9 mouse cellular contexts compared by ENCODE assay signal in the genomic region with DNA sequence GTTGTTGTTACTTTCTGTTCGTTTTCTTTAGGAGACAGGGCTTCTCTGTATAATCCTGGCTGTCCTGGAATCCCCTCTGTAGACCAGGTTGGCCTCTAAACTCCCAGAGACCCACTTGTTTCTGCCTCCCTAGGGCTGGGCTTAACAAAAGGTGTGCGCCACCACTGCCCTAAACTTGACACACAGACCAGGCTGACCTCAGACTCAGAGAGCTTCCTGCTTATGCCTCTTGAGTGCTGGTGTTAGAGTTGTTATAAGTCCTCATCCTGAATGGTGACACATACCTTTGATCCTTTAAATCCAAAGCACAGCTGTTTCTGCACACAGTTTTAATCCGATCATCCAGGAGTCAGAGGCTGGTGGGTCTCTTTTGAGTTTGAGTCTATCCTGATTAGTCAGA. TPM values are rescaled to one million over a fixed set of nuclear protein-coding genes. Genes with fewer than 3 reads are reported as not detected.
A peak's percentile ranks its signal among the peaks of the same experiment; 100 is the strongest.
DNase-seq lines count a peak whose midpoint lies in the region; ATAC-seq lines count a peak whose summit lies in the region.
"Had no signal": no experiment of that assay in that cellular context is flagged by ENCODE, and none has a peak within 500 bp of the region (broad histone marks: within the 10 kb centered on the region; RNA-seq: fewer than 3 reads in every experiment).

No protein-coding gene starts in this region.

- peak overlapping the region; percentile 66 for H3K4me2 ChIP-seq in kidney, embryonic 15.5 days
- H3K4me2 ChIP-seq in embryonic facial prominence, embryonic 14.5 days (ENCODE audit: low read depth, low read length): peak overlapping the region; percentile 85
- H3K4me2 ChIP-seq in hindbrain, embryonic 15.5 days: peak overlapping the region; percentile 75
- peak overlapping the region; percentile 87 for H3K4me2 ChIP-seq in midbrain, embryonic 14.5 days (ENCODE audit: low read length)

- ATAC-seq in kidney, embryonic 15.5 days (replicated peaks; ENCODE audit: low FRiP score): no peak
- ATAC-seq in embryonic facial prominence, embryonic 14.5 days (ENCODE audit: low read depth): no peak
- ATAC-seq in hindbrain, embryonic 15.5 days (ENCODE audit: low FRiP score, low read depth): no peak
- ATAC-seq in midbrain, embryonic 14.5 days (ENCODE audit: low FRiP score, low TSS enrichment): no peak
- no peak for ATAC-seq in CD4-positive, CD25-positive, alpha-beta regulatory T cell, adult 4 months

- peaks cover 31% of the 10 kb centered on the region for H3K4me1 ChIP-seq in kidney, embryonic 15.5 days
- peaks cover 14% of the 10 kb centered on the region for H3K4me1 ChIP-seq in embryonic facial prominence, embryonic 14.5 days (ENCODE audit: control insufficient read depth, insufficient read depth, low read length)
- peaks cover 40% of the 10 kb centered on the region for H3K4me1 ChIP-seq in hindbrain, embryonic 15.5 days (replicated peaks)
- H3K4me1 ChIP-seq in midbrain, embryonic 14.5 days (ENCODE audit: control insufficient read depth, insufficient read depth, low read length): peaks cover 15% of the 10 kb centered on the region

- no peak overlapping the region for H3K27ac ChIP-seq in kidney, embryonic 15.5 days
- no peak overlapping the region for H3K27ac ChIP-seq in embryonic facial prominence, embryonic 14.5 days (replicated peaks; ENCODE audit: low read depth, low read length)
- no peak overlapping the region for H3K27ac ChIP-seq in hindbrain, embryonic 15.5 days (replicated peaks)
- H3K27ac ChIP-seq in midbrain, embryonic 14.5 days (replicated peaks; ENCODE audit: low read depth, low read length): no peak overlapping the region

- H3K4me3 ChIP-seq in kidney, embryonic 15.5 days (replicated peaks): peak overlapping the region; percentile 59
- peak overlapping the region; percentile 70; the same call in 1 of the 2 replicates for H3K4me3 ChIP-seq in embryonic facial prominence, embryonic 14.5 days (ENCODE audit: low read depth, low read length)
- H3K4me3 ChIP-seq in hindbrain, embryonic 15.5 days: peak overlapping the region; percentile 72
- H3K4me3 ChIP-seq in midbrain, embryonic 14.5 days (replicated peaks; ENCODE audit: low read depth, low read length): no peak overlapping the region; the same call in 1 of the 2 replicates

- DNase-seq in kidney, adult 9 months: no peak
- no peak for DNase-seq in embryonic facial prominence, embryonic 14.5 days (ENCODE audit: low spot score)
- no peak for DNase-seq in midbrain, embryonic 14.5 days
- DNase-seq in ovary, adult 18-20 months (ENCODE audit: low spot score): no peak
- DNase-seq in spleen, adult 12 weeks (ENCODE audit: low spot score): no peak
- DNase-seq: lung, postnatal 14 days had no signal

- no peaks in the 10 kb centered on the region for H3K9me3 ChIP-seq in kidney, embryonic 15.5 days (replicated peaks)
- no peaks in the 10 kb centered on the region for H3K9me3 ChIP-seq in embryonic facial prominence, embryonic 14.5 days (ENCODE audit: control insufficient read depth, low read length)
- H3K9me3 ChIP-seq in hindbrain, embryonic 15.5 days: no peaks in the 10 kb centered on the region
- no peaks in the 10 kb centered on the region for H3K9me3 ChIP-seq in midbrain, embryonic 14.5 days (ENCODE audit: control insufficient read depth, low read length)

- peak overlapping the region; percentile 64; the same call in 1 of the 2 replicates for H3K9ac ChIP-seq in kidney, embryonic 15.5 days
- peak overlapping the region; percentile 85; the same call in 1 of the 2 replicates for H3K9ac ChIP-seq in embryonic facial prominence, embryonic 14.5 days (ENCODE audit: low read depth, low read length)
- 0 out of 2 replicates have a peak overlapping the region, but pooled peaks have one; percentile 8 for H3K9ac ChIP-seq in hindbrain, embryonic 15.5 days
- H3K9ac ChIP-seq in midbrain, embryonic 14.5 days (replicated peaks; ENCODE audit: low read length): no peak overlapping the region

- WGBS in kidney, embryonic 15.5 days: 86% methylated on average over 3 of the region's 3 CpGs
- WGBS in embryonic facial prominence, embryonic 14.5 days: 88% methylated on average over 3 of the region's 3 CpGs
- 91% methylated on average over 3 of the region's 3 CpGs for WGBS in hindbrain, embryonic 15.5 days
- WGBS in midbrain, embryonic 14.5 days: 88% methylated on average over 3 of the region's 3 CpGs

- H3K36me3 ChIP-seq in kidney, embryonic 15.5 days: peaks cover 48% of the 10 kb centered on the region
- H3K36me3 ChIP-seq in embryonic facial prominence, embryonic 14.5 days (ENCODE audit: control insufficient read depth, insufficient read depth, low read length): peaks cover 46% of the 10 kb centered on the region
- H3K36me3 ChIP-seq in hindbrain, embryonic 15.5 days: peaks cover 32% of the 10 kb centered on the region
- peaks cover 42% of the 10 kb centered on the region for H3K36me3 ChIP-seq in midbrain, embryonic 14.5 days (ENCODE audit: control insufficient read depth, insufficient read depth, low read length)

- no peaks in the 10 kb centered on the region for H3K27me3 ChIP-seq in kidney, embryonic 15.5 days
- no peaks in the 10 kb centered on the region for H3K27me3 ChIP-seq in embryonic facial prominence, embryonic 14.5 days (replicated peaks; ENCODE audit: control insufficient read depth, insufficient read depth, low read length)
- H3K27me3 ChIP-seq in hindbrain, embryonic 15.5 days: no peaks in the 10 kb centered on the region
- no peaks in the 10 kb centered on the region for H3K27me3 ChIP-seq in midbrain, embryonic 14.5 days (ENCODE audit: control insufficient read depth, insufficient read depth, low read length)

RNA-seq across cellular contexts. Expression of a gene that starts 2.0 kb away (rescaled TPM):
- polyA plus RNA-seq in kidney, embryonic 15.5 days (2015; fragmentation: Nextera tagmentation; extraction: Ambion mirVana): 447 and 450 TPM in 2 replicates
- polyA plus RNA-seq in embryonic facial prominence, embryonic 14.5 days (2014; fragmentation: Nextera tagmentation; extraction: Ambion mirVana): 577 and 590 TPM in 2 replicates
- 561 and 571 TPM in 2 replicates for polyA plus RNA-seq in hindbrain, embryonic 15.5 days (2015; fragmentation: Nextera tagmentation; extraction: Ambion mirVana)
- 616 and 626 TPM in 2 replicates for polyA plus RNA-seq in midbrain, embryonic 14.5 days (2014; fragmentation: Nextera tagmentation; extraction: Ambion mirVana)
- polyA plus RNA-seq in CD4-positive, CD25-positive, alpha-beta regulatory T cell, adult 4 months (2017; shearing (Covaris generic)): 100 to 1,000 TPM; 282 to 355 TPM

RNA-seq across cellular contexts. Expression of a gene that starts 2.6 kb away (rescaled TPM):
- polyA plus RNA-seq in kidney, embryonic 15.5 days (2015; fragmentation: Nextera tagmentation; extraction: Ambion mirVana): 75.8 and 78.8 TPM in 2 replicates
- polyA plus RNA-seq in embryonic facial prominence, embryonic 14.5 days (2014; fragmentation: Nextera tagmentation; extraction: Ambion mirVana): 47.0 and 49.3 TPM in 2 replicates
- polyA plus RNA-seq in hindbrain, embryonic 15.5 days (2015; fragmentation: Nextera tagmentation; extraction: Ambion mirVana): 56.1 and 62.2 TPM in 2 replicates
- 41.3 and 48.9 TPM in 2 replicates for polyA plus RNA-seq in midbrain, embryonic 14.5 days (2014; fragmentation: Nextera tagmentation; extraction: Ambion mirVana)
- polyA plus RNA-seq in CD4-positive, CD25-positive, alpha-beta regulatory T cell, adult 4 months (2017; shearing (Covaris generic)): 10 to 100 TPM; 41.3 to 43.5 TPM

RNA-seq across cellular contexts. Expression of a gene that starts 7.5 kb away (rescaled TPM):
- 38.2 and 43.2 TPM in 2 replicates for polyA plus RNA-seq in kidney, embryonic 15.5 days (2015; fragmentation: Nextera tagmentation; extraction: Ambion mirVana)
- 30.8 and 36.2 TPM in 2 replicates for polyA plus RNA-seq in embryonic facial prominence, embryonic 14.5 days (2014; fragmentation: Nextera tagmentation; extraction: Ambion mirVana)
- 26.4 and 28.7 TPM in 2 replicates for polyA plus RNA-seq in hindbrain, embryonic 15.5 days (2015; fragmentation: Nextera tagmentation; extraction: Ambion mirVana)
- 22.9 and 23.0 TPM in 2 replicates for polyA plus RNA-seq in midbrain, embryonic 14.5 days (2014; fragmentation: Nextera tagmentation; extraction: Ambion mirVana)
- 1 to 10 TPM; 4.0 to 4.6 TPM for polyA plus RNA-seq in CD4-positive, CD25-positive, alpha-beta regulatory T cell, adult 4 months (2017; shearing (Covaris generic))

RNA-seq across cellular contexts. Expression of a gene that starts 10.6 kb away (rescaled TPM):
- 116 and 120 TPM in 2 replicates for polyA plus RNA-seq in kidney, embryonic 15.5 days (2015; fragmentation: Nextera tagmentation; extraction: Ambion mirVana)
- 109 and 116 TPM in 2 replicates for polyA plus RNA-seq in embryonic facial prominence, embryonic 14.5 days (2014; fragmentation: Nextera tagmentation; extraction: Ambion mirVana)
- polyA plus RNA-seq in hindbrain, embryonic 15.5 days (2015; fragmentation: Nextera tagmentation; extraction: Ambion mirVana): 163 and 174 TPM in 2 replicates
- polyA plus RNA-seq in midbrain, embryonic 14.5 days (2014; fragmentation: Nextera tagmentation; extraction: Ambion mirVana): 162 and 193 TPM in 2 replicates
- 10 to 100 TPM; 69.7 to 79.3 TPM for polyA plus RNA-seq in CD4-positive, CD25-positive, alpha-beta regulatory T cell, adult 4 months (2017; shearing (Covaris generic))

RNA-seq across cellular contexts. Expression of a gene that starts 12.0 kb away (rescaled TPM):
- 31.0 and 31.7 TPM in 2 replicates for polyA plus RNA-seq in kidney, embryonic 15.5 days (2015; fragmentation: Nextera tagmentation; extraction: Ambion mirVana)
- 37.4 and 39.2 TPM in 2 replicates for polyA plus RNA-seq in embryonic facial prominence, embryonic 14.5 days (2014; fragmentation: Nextera tagmentation; extraction: Ambion mirVana)
- polyA plus RNA-seq in hindbrain, embryonic 15.5 days (2015; fragmentation: Nextera tagmentation; extraction: Ambion mirVana): 23.5 and 27.1 TPM in 2 replicates
- polyA plus RNA-seq in midbrain, embryonic 14.5 days (2014; fragmentation: Nextera tagmentation; extraction: Ambion mirVana): 24.4 and 39.0 TPM in 2 replicates
- polyA plus RNA-seq in CD4-positive, CD25-positive, alpha-beta regulatory T cell, adult 4 months (2017; shearing (Covaris generic)): 10 to 100 TPM; 21.1 to 25.4 TPM
